Mouse (Mus musculus) urinary bladder, adult 2 months (tissue): ENCODE results near the gene Plagl1. TPM values are rescaled to one million over a fixed set of nuclear protein-coding genes. Genes with fewer than 3 reads are reported as not detected.

ENCODE experiments used
- DNase-seq: peaks from one replicate; pipeline ENCODE4 v3.0.0; 2022; ENCODE audit warnings: low spot score
- polyA plus RNA-seq: library from polyadenylated mRNA; depleted of rRNA; stranded (reverse); fragments of >200 nt; gene quantifications from 2 replicates; pipeline ENCODE4 v1.2.3, GENCODE M21; 2012

The Plagl1 gene
- polyA plus RNA-seq, 1 experiment, result 29.8 TPM

DNA sequence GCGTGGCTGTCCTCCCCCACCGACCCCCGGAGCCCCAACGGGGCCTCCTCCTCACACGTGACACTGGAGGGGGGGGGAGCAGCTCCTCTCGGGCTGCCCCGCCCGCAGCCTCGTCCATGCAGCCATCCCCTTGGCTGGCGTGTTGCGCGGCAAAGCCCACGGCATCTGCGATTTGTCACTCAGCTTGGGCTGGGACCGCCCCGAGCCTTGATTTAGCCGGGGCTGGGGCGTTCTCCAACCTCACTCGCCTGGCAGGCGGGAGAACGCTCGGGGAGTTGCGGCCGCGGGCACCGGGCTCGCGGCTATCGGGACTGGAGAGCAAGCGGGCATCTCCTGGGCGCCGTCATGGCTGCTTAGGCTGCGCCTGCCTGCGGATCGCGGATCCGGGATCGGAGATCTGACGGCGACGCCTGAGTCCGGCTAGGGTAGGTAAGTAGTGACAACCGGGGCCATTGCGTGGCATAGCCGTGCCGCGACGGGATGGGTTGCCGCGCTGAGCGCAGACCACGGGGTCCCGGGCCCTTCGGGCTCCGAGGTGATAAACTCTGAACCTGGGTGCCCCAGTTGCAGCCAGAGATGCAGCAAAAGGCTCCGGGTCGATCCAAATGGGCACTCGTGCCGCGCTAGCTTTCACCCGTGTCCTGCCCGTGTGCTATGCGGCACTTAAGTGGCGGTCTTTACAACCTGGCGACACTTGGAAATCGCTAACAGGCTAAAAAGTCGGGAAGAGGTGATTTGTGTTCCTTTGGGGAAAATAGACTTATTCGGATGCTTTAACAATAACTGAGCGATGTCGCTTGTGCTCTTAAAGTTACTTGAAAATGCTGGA is 30.5 kb downstream of the Plagl1 start:
- DNase-seq, result peak; percentile 75

GRCm38 (mm10) chr10:13092996-13093395 is 32.7 kb downstream of the Plagl1 start:
- DNase-seq, result no peak

- DNase-seq, result no peak
Measured at GRCm38 (mm10) chr10:13098895-13099294, 38.6 kb downstream of the Plagl1 start.

GRCm38 (mm10) chr10:13100061-13100648 is 39.9 kb downstream of the Plagl1 start:
- no peak for DNase-seq

- DNase-seq, result no peak
Measured at GRCm38 (mm10) chr10:13102360-13102759, 42.1 kb downstream of the Plagl1 start.

DNA sequence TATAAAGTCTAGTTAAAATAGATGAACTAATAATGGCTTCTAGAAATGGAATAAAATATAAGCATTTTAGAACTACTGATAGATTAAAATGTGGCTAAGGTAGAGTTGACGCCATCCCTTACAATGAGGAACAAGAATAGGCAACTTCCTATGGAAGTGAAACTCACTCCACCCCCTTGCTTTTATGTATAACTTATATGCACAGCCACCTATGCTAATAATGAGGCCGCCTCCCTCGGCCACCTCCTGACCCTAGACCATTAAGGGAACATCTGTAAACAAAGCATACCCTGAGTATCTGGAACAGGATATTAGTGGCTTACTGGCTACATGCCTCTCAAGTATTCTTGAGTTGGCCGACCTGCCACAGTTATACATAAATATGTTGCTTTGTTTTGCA is 43.5 kb downstream of the Plagl1 start:
- no peak for DNase-seq

DNA sequence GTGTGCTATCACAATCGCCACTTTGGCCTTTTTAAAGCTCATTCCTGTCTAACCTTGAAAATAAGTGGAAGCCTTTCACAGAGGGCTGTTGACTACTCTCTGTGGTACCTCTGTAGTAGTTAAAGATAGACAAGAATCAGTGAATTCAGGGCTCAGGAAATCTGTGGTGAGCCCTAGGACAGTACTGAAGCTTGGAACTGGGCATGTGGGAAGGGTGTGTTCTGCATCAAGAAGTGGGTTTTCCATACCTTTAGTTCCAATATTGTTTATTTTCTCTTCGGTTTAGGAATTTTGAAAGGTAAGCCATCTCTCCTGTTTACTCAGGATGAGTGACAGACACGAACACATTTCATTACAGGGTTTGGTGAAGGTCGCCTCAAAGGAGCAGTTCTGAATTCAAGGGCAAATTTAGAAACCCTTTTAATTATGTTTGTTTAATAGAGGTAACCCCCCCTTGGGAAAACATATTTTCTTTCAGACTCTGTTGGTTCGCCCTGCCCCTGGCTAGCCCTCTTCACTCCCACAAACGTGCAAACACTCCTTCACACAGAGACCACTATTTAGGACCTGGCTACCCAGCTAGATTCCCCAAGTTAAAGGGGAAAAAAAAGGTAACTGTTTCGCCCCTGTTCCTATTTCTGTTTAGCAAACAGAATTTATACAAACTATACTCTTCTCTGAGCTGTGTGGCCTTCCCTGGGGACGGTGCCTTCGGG is 46.8 kb downstream of the Plagl1 start:
- DNase-seq, result no peak

GRCm38 (mm10) chr10:13108021-13108548 is 47.8 kb downstream of the Plagl1 start:
- no peak for DNase-seq

GRCm38 (mm10) chr10:13108847-13109246 is 48.5 kb downstream of the Plagl1 start:
- DNase-seq, result no peak

DNA sequence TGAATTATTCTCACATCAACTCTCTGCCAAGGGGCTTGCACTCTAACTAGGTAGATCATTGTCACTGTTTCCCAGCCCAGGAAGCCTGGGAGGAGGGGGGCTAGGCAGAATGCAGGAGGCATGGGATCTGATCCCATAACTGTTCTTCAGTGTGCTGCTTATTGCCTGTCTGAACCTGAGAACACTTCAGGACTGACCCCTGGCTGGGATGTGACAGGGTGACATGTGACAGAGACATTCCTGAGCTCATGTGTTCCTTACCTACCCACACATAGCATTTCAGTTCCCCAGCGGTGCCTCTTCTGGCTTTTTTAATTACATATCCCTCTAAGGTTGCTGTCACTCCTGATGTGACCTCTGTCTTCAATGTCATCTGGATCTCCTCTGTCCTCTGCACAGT is 49.5 kb downstream of the Plagl1 start:
- no peak for DNase-seq

DNA sequence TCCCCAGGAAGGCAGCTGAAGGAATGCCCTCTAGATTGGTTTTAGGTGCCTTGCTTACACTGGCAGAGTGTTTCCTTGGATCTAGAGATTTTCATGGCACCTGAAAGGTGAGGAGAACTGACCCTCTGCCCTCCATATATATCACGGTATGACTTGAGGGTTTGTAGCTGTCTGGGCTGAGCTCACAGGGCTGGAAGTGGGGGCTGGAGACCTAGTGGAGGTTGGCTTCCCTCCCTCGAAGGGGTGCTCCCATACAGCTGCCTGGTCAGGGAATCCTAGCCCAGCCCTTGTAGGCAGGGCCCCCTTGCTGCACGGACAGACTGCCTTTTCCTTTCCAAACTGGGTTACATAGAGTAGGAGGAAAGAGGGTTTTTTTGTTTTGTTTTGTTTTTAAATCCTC is 52.5 kb downstream of the Plagl1 start:
- DNase-seq, result no peak

DNA sequence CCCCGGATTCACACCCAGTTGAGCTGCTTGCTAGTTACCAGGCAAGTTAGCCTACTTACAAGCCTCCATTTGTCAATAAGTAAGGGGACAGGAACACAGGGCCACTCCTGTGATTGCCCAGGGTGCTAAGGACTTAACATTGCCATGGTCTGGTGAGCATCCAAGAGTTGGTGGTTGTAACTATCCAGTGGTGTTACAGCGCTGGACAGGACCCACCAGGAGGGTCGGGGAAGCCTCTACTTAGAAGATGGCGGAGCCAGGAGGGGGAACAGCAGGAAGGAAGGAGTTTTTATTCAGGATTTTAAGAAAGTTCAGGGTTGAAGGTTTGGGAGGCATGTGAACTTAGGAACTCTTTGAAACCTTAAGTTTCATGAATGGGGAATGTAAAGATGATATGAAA is 53.3 kb downstream of the Plagl1 start:
- no peak for DNase-seq

DNA sequence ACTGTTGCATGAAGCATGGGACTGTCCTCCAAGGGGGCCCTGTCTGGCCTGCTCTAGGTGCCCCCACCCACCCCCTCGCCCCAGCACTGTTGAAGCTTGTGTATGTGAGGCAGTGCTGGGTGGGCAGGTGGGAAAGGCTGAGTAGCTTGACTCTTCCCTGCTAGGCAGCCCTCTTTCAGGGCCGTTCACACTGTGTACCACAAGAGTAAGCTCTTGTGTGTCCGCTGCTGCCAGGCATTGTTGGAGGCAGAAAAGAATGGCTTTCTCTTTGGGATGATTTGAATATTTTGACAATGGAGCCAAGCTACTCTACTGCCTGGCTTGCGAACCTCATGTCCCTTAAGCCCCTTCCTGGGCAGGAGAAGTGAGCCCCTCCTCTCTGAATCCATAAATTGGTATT is 54.7 kb downstream of the Plagl1 start:
- no peak for DNase-seq

DNA sequence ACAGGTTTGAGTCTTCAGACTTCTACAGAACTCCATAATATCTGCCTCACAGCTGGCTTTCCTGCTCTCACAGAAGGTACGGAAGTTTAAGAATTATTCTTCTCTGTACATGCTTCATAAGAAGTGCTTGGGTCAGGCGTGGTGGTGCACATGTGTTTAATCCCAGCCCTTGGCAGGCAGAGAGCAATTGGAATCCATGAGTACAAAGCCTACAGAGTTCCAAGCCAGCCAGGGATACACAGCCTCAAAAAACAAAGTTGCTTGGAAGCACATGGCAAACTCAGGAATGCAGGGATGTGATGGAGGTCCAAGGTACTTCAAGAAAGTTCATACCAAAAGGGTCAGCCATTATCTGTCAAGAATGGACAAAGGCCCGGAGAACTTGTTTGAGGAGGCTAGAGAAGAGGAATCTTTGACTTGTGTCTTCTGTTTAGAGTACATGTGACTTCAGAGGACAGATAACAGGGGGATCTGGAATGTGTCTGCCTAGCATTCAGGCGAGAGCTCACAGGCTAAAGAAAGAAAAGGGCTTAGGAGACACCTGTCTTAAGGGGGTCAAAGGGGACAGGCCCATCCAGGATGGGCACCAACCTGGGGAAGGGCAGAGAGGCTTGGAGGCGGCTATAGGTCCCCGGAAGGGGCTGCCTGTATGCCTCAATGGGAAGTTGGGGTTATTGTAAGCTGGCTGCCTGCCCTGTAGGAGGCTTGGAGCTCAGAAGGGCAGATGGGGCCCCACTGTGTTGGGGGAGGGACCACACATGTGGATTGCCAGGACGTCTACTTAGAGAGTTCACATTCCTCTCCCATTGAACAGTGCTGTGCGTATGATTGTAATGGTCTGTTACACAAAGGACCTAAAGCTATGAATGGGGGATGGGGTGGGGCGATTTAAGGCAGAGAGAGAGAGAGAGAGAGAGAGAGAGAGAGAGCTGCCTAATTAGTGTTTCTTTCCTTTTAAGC is 56.7 kb downstream of the Plagl1 start:
- DNase-seq, result no peak

GRCm38 (mm10) chr10:13118024-13118769 is 57.9 kb downstream of the Plagl1 start:
- no peak for DNase-seq

DNA sequence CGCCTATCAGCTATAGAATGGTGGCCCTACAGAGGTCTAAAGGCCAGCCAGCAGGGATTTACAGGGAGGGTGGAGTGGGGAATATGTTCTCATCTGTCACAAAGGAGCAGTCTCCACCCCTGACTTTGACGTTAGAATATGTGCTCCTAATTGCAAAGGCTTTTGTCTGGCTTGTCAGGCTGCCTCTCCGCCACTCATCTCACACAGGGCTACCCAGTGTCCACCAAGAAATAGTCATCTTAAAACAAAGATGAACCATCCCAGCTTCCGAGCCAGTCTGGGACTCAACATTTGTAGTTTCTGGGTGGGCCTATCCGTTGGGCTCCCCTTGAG is 58.4 kb downstream of the Plagl1 start:
- DNase-seq, result no peak

DNA sequence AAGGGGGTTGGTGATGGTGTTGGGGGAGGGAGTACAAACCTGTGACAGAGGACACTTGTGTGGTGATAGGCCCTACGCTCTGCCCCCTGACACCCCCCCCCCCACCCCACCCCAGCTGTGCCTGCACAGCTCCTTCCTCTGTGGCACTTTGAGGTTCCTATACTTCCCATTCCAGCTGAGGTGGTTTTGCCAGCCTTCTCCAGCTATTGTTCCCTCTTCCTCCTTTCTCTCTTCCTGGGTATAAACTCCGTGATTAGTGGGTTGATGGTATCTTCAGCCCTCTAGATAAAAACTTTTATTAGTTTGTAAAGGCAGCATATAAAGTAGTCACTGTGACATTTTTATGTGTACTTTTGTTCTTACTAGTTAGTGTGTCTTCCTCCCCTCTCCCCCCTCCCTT is 59.0 kb downstream of the Plagl1 start:
- no peak for DNase-seq

DNA sequence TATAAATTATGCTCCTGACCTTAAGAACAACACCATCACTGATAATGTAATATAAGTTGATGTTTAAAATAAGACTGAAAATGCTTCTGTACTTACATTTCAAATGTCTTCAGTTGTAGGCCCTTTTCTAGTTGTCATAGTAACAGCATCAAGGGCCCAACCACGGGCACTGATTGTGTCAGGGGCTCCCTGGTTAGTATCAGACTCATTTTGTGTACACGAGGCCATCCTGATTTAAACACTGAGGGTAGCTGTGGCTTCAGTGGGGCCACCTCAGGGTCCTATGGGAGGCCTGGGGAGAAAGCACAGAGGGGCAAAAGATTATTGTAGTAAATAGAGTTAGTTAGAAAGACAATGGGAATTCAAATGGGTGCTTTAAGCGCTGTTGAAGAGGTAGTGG is 65.5 kb downstream of the Plagl1 start:
- no peak for DNase-seq

DNA sequence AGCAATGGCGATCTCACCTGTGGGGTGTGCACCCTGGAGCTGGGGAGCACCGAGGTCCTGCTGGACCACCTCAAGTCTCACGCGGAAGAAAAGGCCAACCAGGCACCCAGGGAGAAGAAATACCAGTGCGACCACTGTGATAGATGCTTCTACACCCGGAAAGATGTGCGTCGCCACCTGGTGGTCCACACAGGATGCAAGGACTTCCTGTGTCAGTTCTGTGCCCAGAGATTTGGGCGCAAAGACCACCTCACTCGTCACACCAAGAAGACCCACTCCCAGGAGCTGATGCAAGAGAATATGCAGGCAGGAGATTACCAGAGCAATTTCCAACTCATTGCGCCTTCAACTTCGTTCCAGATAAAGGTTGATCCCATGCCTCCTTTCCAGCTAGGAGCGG is 67.0 kb downstream of the Plagl1 start:
- DNase-seq, result no peak

GRCm38 (mm10) chr10:13127946-13128345 is 67.6 kb downstream of the Plagl1 start:
- no peak for DNase-seq

DNA sequence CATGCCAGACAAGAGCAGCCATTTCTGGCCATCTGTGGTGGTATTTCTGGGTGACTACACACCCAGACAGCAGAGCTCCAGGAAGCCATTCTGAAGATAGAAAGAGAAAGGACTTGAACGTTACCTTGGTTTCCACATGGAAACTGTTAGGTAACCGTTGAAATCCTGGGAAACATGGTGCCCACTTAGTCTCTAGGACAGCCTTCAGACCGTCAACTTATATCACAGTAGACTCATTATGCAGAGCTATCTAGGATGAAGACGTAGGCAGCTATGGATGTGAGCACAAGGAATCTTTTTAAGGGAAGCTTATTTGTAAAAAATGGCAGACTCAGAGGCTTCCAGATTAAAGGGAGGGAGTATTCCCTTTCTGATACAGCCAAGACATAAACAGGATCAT is 73.5 kb downstream of the Plagl1 start:
- no peak for DNase-seq
